Mouse (Mus musculus) ovary, adult 18-20 months (tissue): ENCODE results near the gene Myrf.
"Not testable (repeated sequence)": the region's sequence is repeated elsewhere in the genome, so short reads cannot be mapped to it uniquely, and the experiment has no call there.

ENCODE experiments used
- DNase-seq: peaks from one replicate; pipeline ENCODE4 v3.0.0; 2022; ENCODE audit warnings: low spot score, mixed read lengths

Myrf gene

GRCm38 (mm10) chr19:10176477-10176876 is 64.1 kb downstream of the Myrf start:
- no peak for DNase-seq

DNA sequence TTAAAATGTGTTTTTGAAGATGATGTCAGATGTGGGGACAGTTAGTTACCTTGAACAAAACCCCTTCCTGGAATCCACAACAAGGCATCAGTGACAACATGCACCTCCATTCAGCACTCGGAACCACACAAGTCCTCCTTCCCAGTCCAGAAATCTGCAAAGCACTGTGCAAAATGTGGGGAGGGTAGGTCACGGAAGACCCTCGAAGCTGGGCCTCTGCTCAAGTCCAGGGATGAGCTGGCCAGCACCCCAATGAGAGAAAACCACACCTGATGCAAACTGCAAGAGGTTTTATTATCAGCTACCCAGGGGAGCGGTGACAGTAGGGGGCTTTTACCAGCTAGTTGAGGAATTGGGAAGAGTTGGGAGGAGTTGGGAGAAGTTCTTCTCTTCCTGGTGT is 65.6 kb downstream of the Myrf start:
- DNase-seq, result no peak

GRCm38 (mm10) chr19:10173844-10174539 is 66.6 kb downstream of the Myrf start:
- no peak for DNase-seq

DNA sequence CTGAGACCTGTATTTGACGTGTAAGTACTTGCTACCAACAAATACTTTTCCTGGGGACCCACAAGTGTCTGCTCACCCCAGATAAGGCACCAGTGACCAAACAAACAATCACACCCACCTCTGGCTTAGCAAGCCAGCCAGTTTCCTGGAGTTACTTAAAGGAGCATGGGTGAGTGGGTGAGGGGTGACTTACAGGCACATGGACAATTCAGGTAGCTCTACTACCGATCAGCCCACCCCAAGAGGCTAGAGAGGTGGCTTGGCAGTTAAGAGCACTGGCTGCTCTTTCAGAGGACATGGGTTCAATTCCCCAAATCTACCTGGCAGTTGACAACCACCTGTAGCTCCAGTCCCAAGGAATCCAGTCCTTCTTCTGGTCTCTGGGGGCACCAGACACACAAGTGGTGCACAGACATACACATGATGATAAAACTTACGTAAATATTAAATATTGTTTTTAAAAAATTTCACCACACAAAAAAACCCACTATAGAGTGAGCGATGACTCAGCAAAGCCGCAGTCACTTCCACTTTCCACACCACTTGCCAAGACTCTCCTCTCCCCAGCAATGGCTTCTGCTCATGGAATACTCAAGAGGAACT is 67.3 kb downstream of the Myrf start:
- DNase-seq, result no peak

DNA sequence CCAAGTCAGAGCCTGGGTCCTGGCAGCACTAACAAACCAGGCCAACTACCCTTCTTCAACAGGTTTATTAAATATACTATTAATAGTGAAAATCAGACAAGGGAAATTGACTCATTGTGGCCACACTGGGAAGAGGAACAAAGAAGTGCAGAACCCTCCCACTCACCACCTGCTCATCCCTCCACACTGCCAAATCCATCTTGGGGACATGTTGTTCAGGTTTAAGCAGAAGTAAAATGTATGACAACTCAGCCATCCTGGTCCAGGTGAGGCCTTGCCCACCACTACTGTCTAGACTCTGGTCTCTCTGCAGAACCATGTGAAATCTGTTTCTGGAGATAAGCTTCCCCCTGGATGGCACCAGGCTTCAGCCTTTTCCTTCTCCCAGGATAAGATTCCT is 68.7 kb downstream of the Myrf start:
- DNase-seq, result no peak

- DNase-seq, result no peak
These were observed 69.2 kb downstream of the Myrf start for GRCm38 (mm10) chr19:10171359-10171758.

DNA sequence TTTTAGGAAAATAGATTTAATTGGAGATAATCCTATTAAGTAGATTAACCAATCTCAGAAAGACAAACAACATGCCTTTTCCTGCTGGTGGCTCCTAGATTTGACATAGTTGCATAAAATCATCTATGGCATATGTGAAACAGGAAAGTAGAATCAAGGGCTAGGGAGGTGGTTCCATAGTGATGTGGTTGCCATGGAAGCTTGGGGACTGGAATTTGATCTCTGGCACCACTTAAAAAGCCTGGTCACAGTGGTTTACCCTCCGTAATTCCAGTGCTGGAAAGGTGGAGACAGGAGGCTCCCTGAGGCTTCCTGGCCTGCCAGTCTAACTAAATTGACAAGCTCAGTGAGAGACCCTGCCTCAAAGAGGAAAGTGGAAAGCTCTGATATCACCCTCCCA is 70.1 kb downstream of the Myrf start:
- no peak for DNase-seq

GRCm38 (mm10) chr19:10169692-10170330 is 70.7 kb downstream of the Myrf start:
- DNase-seq, result not testable (repeated sequence)

DNA sequence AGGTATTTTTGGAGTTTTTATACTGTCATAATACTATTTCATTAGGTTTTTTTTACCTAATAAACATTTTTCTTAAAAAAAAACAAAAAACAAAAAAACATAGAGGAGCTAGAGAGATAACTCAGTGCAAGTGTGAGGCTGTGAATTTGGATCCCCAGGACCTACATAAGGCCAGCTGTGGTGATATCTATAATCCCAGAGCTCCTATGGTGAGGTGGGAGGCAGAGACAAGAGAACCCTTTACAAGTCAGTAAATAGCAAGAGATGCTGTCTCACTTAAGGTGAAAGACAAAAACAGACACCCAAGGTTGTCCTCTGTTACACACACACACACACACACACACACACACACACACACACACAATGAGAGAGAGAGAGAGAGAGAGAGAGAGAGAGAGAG is 71.4 kb downstream of the Myrf start:
- DNase-seq, result no peak

DNA sequence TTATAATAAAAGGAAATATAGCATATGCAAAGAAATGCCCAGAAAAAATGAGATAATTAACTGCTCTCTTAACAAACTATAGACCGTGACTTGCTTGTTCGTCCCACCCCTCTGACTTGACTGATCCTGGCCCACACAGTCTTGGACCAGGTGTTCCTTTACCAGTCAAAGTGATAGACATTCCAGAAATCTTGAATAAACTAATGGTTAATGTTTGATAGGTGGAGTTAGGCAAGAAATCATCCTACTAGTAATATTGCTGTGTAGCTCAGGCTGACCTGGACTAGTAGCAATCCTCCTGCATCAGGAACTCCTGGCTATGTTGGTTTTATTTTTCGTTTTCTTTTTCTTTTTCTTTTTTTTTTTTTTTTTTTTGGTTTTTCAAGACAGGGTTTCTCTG is 72.1 kb downstream of the Myrf start:
- no peak for DNase-seq

GRCm38 (mm10) chr19:10167951-10168350 is 72.6 kb downstream of the Myrf start:
- DNase-seq, result no peak

DNA sequence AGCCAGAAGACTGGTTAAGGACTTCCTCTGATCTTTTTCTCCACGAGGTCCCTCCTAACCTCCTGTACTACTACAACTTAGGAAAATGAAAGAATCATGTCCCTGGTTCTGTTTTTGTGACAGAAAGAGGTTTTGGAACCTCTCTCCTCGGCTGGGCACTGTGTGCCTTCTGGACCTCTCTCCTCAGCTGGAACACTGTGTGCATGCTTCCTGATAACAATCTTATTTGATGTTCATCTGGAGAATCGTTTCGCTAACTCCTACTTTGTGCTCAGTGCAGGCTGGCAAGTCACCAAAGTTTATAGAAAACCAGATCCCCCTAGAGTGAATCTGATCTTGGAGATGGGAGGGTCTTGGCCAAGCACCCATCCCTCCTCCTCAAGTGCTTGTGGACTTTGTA is 73.4 kb downstream of the Myrf start:
- DNase-seq, result no peak

- not testable (repeated sequence) for DNase-seq
These were observed 74.6 kb downstream of the Myrf start for GRCm38 (mm10) chr19:10165928-10166327.

GRCm38 (mm10) chr19:10163896-10164295 is 76.7 kb downstream of the Myrf start:
- no peak for DNase-seq
